Comparison of ENCODE assay signal across 8 mouse cellular contexts in the genomic region with DNA sequence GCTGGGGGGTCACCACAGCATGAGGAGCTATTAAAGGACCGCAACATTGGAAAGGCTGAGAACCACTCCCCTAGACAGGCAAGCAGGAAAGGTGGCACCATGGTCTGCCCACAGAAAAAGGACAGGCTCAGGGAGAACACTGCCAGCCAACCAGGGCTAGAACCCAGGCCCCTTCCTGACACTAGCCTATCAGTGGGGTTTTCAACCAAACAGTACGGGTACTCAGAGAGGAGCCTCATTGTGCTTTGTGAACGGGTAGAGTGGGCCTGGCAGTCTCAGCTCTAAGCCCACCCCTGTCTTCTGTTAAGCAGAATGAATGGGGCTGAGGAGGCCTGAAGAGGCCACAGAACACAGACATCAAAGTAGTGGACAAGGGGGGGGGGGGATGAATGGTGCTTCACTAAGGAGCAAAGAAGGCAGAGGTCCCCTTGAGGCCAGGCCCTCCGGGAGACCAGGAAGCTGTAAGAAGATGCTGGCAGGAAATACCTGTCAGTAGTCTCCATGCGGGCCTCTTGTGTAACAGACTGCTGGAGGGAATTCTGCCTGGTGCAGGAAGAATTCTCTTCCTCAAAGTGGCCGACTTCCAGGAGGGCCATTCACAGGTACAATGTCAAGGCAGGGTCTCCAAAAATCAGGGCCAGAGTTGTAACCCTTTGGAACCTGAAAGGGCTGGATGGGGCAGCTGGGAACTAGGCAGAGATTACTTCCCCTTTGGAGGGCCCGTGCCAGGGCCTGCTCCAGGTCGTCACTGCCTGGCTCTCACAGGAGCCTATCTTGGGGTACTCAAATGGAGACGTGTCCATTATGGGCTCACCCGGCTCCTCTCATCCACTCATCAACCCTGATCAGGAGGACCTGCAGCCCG. TPM values are rescaled to one million over a fixed set of nuclear protein-coding genes. Genes with fewer than 3 reads are reported as not detected.
DNase-seq lines count a peak whose midpoint lies in the region; ATAC-seq lines count a peak whose summit lies in the region.

Gene Trabd (plus strand): TSS at position 512 of the 865 bp plus-strand sequence.

- H3K9me3 ChIP-seq in kidney, embryonic 14.5 days (ENCODE audit: control insufficient read depth, low read length), result no peaks in the 10 kb centered on the region
- no peaks in the 10 kb centered on the region for H3K9me3 ChIP-seq in forebrain, embryonic 16.5 days (ENCODE audit: control insufficient read depth, low read length)
- H3K9me3 ChIP-seq in hindbrain, embryonic 10.5 days, result no peaks in the 10 kb centered on the region
- H3K9me3 ChIP-seq in limb, embryonic 11.5 days (ENCODE audit: control insufficient read depth, low read length), result no peaks in the 10 kb centered on the region
- H3K9me3 ChIP-seq in neural tube, embryonic 14.5 days (ENCODE audit: control insufficient read depth, low read length), result no peaks in the 10 kb centered on the region

- H3K4me1 ChIP-seq in kidney, embryonic 14.5 days (ENCODE audit: control insufficient read depth, insufficient read depth, low read length), result peaks cover 20% of the 10 kb centered on the region
- H3K4me1 ChIP-seq in forebrain, embryonic 16.5 days (replicated peaks; ENCODE audit: control insufficient read depth, insufficient read depth, low read length), result peaks cover 32% of the 10 kb centered on the region
- peaks cover 51% of the 10 kb centered on the region for H3K4me1 ChIP-seq in hindbrain, embryonic 10.5 days (replicated peaks)
- H3K4me1 ChIP-seq in limb, embryonic 11.5 days (ENCODE audit: control insufficient read depth, insufficient read depth, low read length), result peaks cover 25% of the 10 kb centered on the region
- H3K4me1 ChIP-seq in neural tube, embryonic 14.5 days (ENCODE audit: control insufficient read depth, insufficient read depth, low read length), result peaks cover 24% of the 10 kb centered on the region

- H3K36me3 ChIP-seq in kidney, embryonic 14.5 days (ENCODE audit: control insufficient read depth, insufficient read depth, low read length), result peaks cover 2% of the 10 kb centered on the region; the same call in 1 of the 2 replicates
- peaks cover 3% of the 10 kb centered on the region; the same call in 1 of the 2 replicates for H3K36me3 ChIP-seq in forebrain, embryonic 16.5 days (ENCODE audit: control insufficient read depth, insufficient read depth)
- H3K36me3 ChIP-seq in hindbrain, embryonic 10.5 days, result peaks cover 13% of the 10 kb centered on the region; the same call in 1 of the 2 replicates
- no peaks in the 10 kb centered on the region for H3K36me3 ChIP-seq in limb, embryonic 11.5 days (ENCODE audit: control insufficient read depth, insufficient read depth, low read length)
- H3K36me3 ChIP-seq in neural tube, embryonic 14.5 days (ENCODE audit: control insufficient read depth, insufficient read depth, low read length), result no peaks in the 10 kb centered on the region

- DNase-seq in kidney, adult 11 months, result no peak
- no peak for DNase-seq in adrenal gland, adult 18-20 months (ENCODE audit: low spot score in 2 of 2)
- DNase-seq in hindbrain, embryonic 10.5 days (ENCODE audit: low spot score), result peak; percentile 22
- peak; percentile 41 for DNase-seq in limb, embryonic 11.5 days (ENCODE audit: low spot score)
- DNase-seq in ovary, postnatal 36 days (ENCODE audit: low spot score), result no peak

- 25% methylated on average over 11 of the region's 11 CpGs for WGBS in kidney, embryonic 14.5 days
- 19% methylated on average over 11 of the region's 11 CpGs for WGBS in forebrain, embryonic 16.5 days
- WGBS in hindbrain, embryonic 10.5 days, result 32% methylated on average over 11 of the region's 11 CpGs
- 32% methylated on average over 11 of the region's 11 CpGs for WGBS in limb, embryonic 11.5 days
- 31% methylated on average over 11 of the region's 11 CpGs for WGBS in neural tube, embryonic 14.5 days

- peak within 1 kb of the TSS; percentile 89 for H3K4me2 ChIP-seq in kidney, embryonic 14.5 days (replicated peaks; ENCODE audit: low read depth, low read length)
- peak within 1 kb of the TSS; percentile 91 for H3K4me2 ChIP-seq in forebrain, embryonic 16.5 days (ENCODE audit: low read length)
- peak within 1 kb of the TSS; percentile 87 for H3K4me2 ChIP-seq in limb, embryonic 11.5 days (ENCODE audit: low read depth, severe bottlenecking)
- peak within 1 kb of the TSS; percentile 87 for H3K4me2 ChIP-seq in neural tube, embryonic 14.5 days (ENCODE audit: low read depth, low read length)

- H3K27me3 ChIP-seq in kidney, embryonic 14.5 days (ENCODE audit: control insufficient read depth, insufficient read depth, low read length), result 0 out of 2 replicates have a peak, but pooled peaks cover 3% of the 10 kb centered on the region
- no peaks in the 10 kb centered on the region for H3K27me3 ChIP-seq in forebrain, embryonic 16.5 days (replicated peaks; ENCODE audit: control insufficient read depth, insufficient read depth, low read length)
- peaks cover 18% of the 10 kb centered on the region for H3K27me3 ChIP-seq in hindbrain, embryonic 10.5 days (ENCODE audit: insufficient read depth, poor library complexity, severe bottlenecking)
- H3K27me3 ChIP-seq in limb, embryonic 11.5 days (ENCODE audit: control insufficient read depth, insufficient read depth, low read length), result no peaks in the 10 kb centered on the region
- no peaks in the 10 kb centered on the region for H3K27me3 ChIP-seq in neural tube, embryonic 14.5 days (ENCODE audit: control insufficient read depth, insufficient read depth, low read length)

- peak within 1 kb of the TSS; percentile 67 for H3K4me3 ChIP-seq in kidney, embryonic 14.5 days (ENCODE audit: low read length)
- H3K4me3 ChIP-seq in forebrain, embryonic 16.5 days (replicated peaks; ENCODE audit: low read length), result peak within 1 kb of the TSS; percentile 84
- H3K4me3 ChIP-seq in hindbrain, embryonic 10.5 days, result peak within 1 kb of the TSS; percentile 90
- peak within 1 kb of the TSS; percentile 62 for H3K4me3 ChIP-seq in limb, embryonic 11.5 days (ENCODE audit: low read depth, low read length)
- peak within 1 kb of the TSS; percentile 77 for H3K4me3 ChIP-seq in neural tube, embryonic 14.5 days (ENCODE audit: low read depth, low read length)

- ATAC-seq in kidney, embryonic 14.5 days (ENCODE audit: low FRiP score, low TSS enrichment), result no peak
- ATAC-seq in forebrain, embryonic 16.5 days, result peak; percentile 13
- ATAC-seq in limb, embryonic 11.5 days (ENCODE audit: insufficient number of reproducible peaks, low FRiP score, low TSS enrichment, low read depth), result no peak; the same call in 1 of the 2 replicates
- no peak; the same call in 1 of the 2 replicates for ATAC-seq in neural tube, embryonic 14.5 days (ENCODE audit: low read depth)

- peak within 1 kb of the TSS; percentile 86 for H3K9ac ChIP-seq in kidney, embryonic 14.5 days (ENCODE audit: low read depth, low read length)
- peak within 1 kb of the TSS; percentile 91 for H3K9ac ChIP-seq in forebrain, embryonic 16.5 days (replicated peaks; ENCODE audit: low read depth, low read length)
- peak within 1 kb of the TSS; percentile 75 for H3K9ac ChIP-seq in limb, embryonic 11.5 days (ENCODE audit: low read length)
- peak within 1 kb of the TSS; percentile 85 for H3K9ac ChIP-seq in neural tube, embryonic 14.5 days (replicated peaks; ENCODE audit: low read depth, low read length)

- H3K27ac ChIP-seq in kidney, embryonic 14.5 days (ENCODE audit: low read depth, low read length), result peak within 1 kb of the TSS; percentile 80
- peak within 1 kb of the TSS; percentile 76 for H3K27ac ChIP-seq in forebrain, embryonic 16.5 days (ENCODE audit: low read length)
- peak within 1 kb of the TSS; percentile 96 for H3K27ac ChIP-seq in hindbrain, embryonic 10.5 days
- peak within 1 kb of the TSS; percentile 62 for H3K27ac ChIP-seq in limb, embryonic 11.5 days (replicated peaks; ENCODE audit: low read depth, low read length)
- peak within 1 kb of the TSS; percentile 81 for H3K27ac ChIP-seq in neural tube, embryonic 14.5 days (ENCODE audit: low read depth, low read length)

RNA-seq across cellular contexts. Expression of gene Trabd, which starts in this region (rescaled TPM):
- 37.9 and 49.3 TPM in 2 replicates for polyA plus RNA-seq in kidney, embryonic 14.5 days (2014; fragmentation: Nextera tagmentation; extraction: Ambion mirVana)
- 10 to 100 TPM; 36.1 to 36.7 TPM for total RNA-seq in adrenal gland, adult 18-20 months (2021)
- polyA plus RNA-seq in forebrain, embryonic 16.5 days (2015; fragmentation: Nextera tagmentation; extraction: Ambion mirVana), result 36.2 and 39.8 TPM in 2 replicates
- 56.2 and 57.8 TPM in 2 replicates for polyA plus RNA-seq in hindbrain, embryonic 10.5 days (2016; fragmentation: Nextera tagmentation; extraction: Ambion mirVana)
- polyA plus RNA-seq in limb, embryonic 11.5 days (2014; fragmentation: Nextera tagmentation; extraction: Ambion mirVana), result 46.9 and 49.0 TPM in 2 replicates
- polyA plus RNA-seq in neural tube, embryonic 14.5 days (2014; fragmentation: Nextera tagmentation; extraction: Ambion mirVana), result 36.4 and 38.5 TPM in 2 replicates

Comparison
In these comparisons a context has a peak if more than half of its experiments do, and no peak if none do; other contexts are left out.
1. DNase-seq: peak in hindbrain, embryonic 10.5 days (single experiment) and limb, embryonic 11.5 days (single experiment); none in kidney, adult 11 months (single experiment), adrenal gland, adult 18-20 months (0 of 2) and ovary, postnatal 36 days (single experiment).
2. Peak in every context shown above with its lines, with median percentiles within 50 percentile points of each other: H3K27ac ChIP-seq, H3K4me2 ChIP-seq, H3K4me3 ChIP-seq and H3K9ac ChIP-seq.